Mouse (Mus musculus) forebrain, postnatal 0 days (tissue): ENCODE results near the gene Med21. TPM values are rescaled to one million over a fixed set of nuclear protein-coding genes. Genes with fewer than 3 reads are reported as not detected.

Experiments
- ATAC-seq: fragments of 200-750 bp; cut with Nextera tagmentation; 2 replicates; pipeline ENCODE4 v1.8.0; 2017; ENCODE audit warnings: mild to moderate bottlenecking, moderate library complexity
- DNase-seq: peaks from one replicate; pipeline ENCODE4 v3.0.0-alpha.2; 2015
- H3K27ac ChIP-seq: fragments of 300-500 bp; sonication (generic); 2 replicates; pipeline ENCODE4 v1.5.1; 2014; ENCODE audit warnings: low read depth, mild to moderate bottlenecking, antibody characterized with exemption, low read length, moderate library complexity, mixed read lengths
- H3K27me3 ChIP-seq: fragments of 300-500 bp; sonication (generic); 2 replicates; pipeline ENCODE4 v1.6.1; 2014; ENCODE audit warnings: mild to moderate bottlenecking, low read length, mixed read lengths; ENCODE audit not compliant: insufficient read depth
- H3K36me3 ChIP-seq: fragments of 300-500 bp; sonication (generic); 2 replicates; pipeline ENCODE4 v1.6.1; 2014; ENCODE audit warnings: mild to moderate bottlenecking, moderate library complexity; ENCODE audit not compliant: insufficient read depth
- H3K4me1 ChIP-seq: fragments of 300-500 bp; sonication (generic); 2 replicates; pipeline ENCODE4 v1.6.1; 2014; ENCODE audit warnings: antibody characterized with exemption; ENCODE audit not compliant: insufficient read depth
- H3K4me2 ChIP-seq: fragments of 300-500 bp; sonication (generic); 2 replicates; pipeline ENCODE4 v1.6.1; 2014; ENCODE audit warnings: low read depth, mild to moderate bottlenecking, moderate library complexity
- H3K4me3 ChIP-seq: fragments of 300-500 bp; sonication (generic); 2 replicates; pipeline ENCODE4 v1.5.1; 2014; ENCODE audit warnings: low read depth, low read length, mixed read lengths
- H3K9ac ChIP-seq: fragments of 300-500 bp; sonication (generic); 2 replicates; pipeline ENCODE4 v1.6.1; 2014; ENCODE audit warnings: mild to moderate bottlenecking
- H3K9me3 ChIP-seq: fragments of 300-500 bp; sonication (generic); 2 replicates; pipeline ENCODE4 v1.6.1; 2016; ENCODE audit warnings: low read length
- CTCF ChIP-seq: sonication (generic); IDR thresholded peaks from 2 replicates; pipeline ENCODE4 v1.5.1; 2016; ENCODE audit warnings: antibody characterized with exemption, control low read depth, low read depth
- WGBS: fragments of 180-500 bp; shearing (Covaris S2); extraction: QIAGEN DNeasy Blood & Tissue Kit; methylation state at CpG from one replicate; pipeline ENCODE4 v1.1.7; 2014; 5-methylcytosine and 5-hydroxymethylcytosine counted together
- polyA plus RNA-seq: library from polyadenylated mRNA; unstranded; fragments of >200 nt; fragmentation: Nextera tagmentation; extraction: Ambion mirVana; gene quantifications from 2 replicates; pipeline ENCODE4 v1.2.1, GENCODE M21; 2015
- total RNA-seq: library from RNA; depleted of rRNA; stranded (reverse); fragments of >200 nt; gene quantifications from 2 replicates; pipeline ENCODE4 v1.2.3, GENCODE M21; 2014

The Med21 gene
- total and polyA plus RNA-seq, 2 experiments from 2014 or later, result 65.2 to 112 TPM

DNA sequence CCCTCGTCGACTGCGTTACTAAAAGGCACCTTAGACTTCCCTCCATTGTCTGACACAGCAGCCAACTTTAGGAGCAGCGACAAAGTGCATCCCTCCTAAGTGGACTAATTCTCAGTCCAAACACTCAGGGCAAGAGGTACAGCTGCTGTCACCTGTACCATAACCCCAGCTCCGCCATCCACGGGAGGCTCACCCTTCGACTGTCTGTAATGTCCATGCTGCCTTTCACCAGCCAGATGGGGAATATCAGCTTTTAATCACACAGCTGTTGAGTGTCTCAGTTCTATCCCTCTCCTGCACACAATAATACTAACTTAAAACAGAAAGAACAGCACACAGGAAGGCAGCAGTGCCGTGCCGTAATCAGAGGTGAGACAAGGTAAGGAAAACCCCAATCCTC, 9.9 kb upstream of the Med21 start:
- no peak for ATAC-seq
- H3K4me2 ChIP-seq, result no peak overlapping the region
- H3K4me1 ChIP-seq, result peaks cover 8% of the 10 kb centered on the region; the same call in 1 of the 2 replicates
- no peaks in the 10 kb centered on the region for H3K36me3 ChIP-seq
- no peak for TF ChIP-seq CTCF
- H3K27me3 ChIP-seq, result no peaks in the 10 kb centered on the region
- no peak overlapping the region for H3K4me3 ChIP-seq
- H3K27ac ChIP-seq, result no peak overlapping the region
- no peak for DNase-seq
- no peaks in the 10 kb centered on the region for H3K9me3 ChIP-seq
- WGBS, result 86% methylated on average over 9 of the region's 9 CpGs
- no peak overlapping the region for H3K9ac ChIP-seq

DNA sequence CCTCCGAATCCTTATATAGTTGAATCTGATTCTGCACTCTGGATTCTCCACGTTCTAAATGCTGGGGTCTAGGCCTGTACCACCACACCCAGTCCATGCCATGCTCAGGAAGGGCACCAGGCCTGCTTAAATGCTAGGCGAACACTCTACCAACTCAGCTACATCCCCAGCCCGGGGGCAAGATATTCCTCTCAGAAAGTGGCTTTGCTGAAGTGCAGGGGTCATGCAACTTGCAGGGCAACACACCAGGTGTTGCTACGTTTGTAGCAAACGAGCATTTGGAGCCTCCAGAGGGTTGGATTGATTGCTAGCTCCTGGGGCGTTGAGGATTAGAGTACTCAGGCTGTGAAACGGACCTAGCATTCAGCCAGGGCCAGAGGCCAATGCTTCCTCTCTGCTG, 9.2 kb upstream of the Med21 start:
- peak overlapping the region; percentile 62 for H3K4me2 ChIP-seq
- H3K27ac ChIP-seq, result no peak overlapping the region
- H3K36me3 ChIP-seq, result no peaks in the 10 kb centered on the region
- no peaks in the 10 kb centered on the region for H3K9me3 ChIP-seq
- no peak for DNase-seq
- TF ChIP-seq CTCF, result no peak
- H3K27me3 ChIP-seq, result no peaks in the 10 kb centered on the region
- no peak for ATAC-seq
- 35% methylated on average over 8 of the region's 8 CpGs for WGBS
- H3K4me3 ChIP-seq, result peak overlapping the region; percentile 77; the same call in 1 of the 2 replicates
- peaks cover 8% of the 10 kb centered on the region; the same call in 1 of the 2 replicates for H3K4me1 ChIP-seq
- no peak overlapping the region for H3K9ac ChIP-seq

DNA sequence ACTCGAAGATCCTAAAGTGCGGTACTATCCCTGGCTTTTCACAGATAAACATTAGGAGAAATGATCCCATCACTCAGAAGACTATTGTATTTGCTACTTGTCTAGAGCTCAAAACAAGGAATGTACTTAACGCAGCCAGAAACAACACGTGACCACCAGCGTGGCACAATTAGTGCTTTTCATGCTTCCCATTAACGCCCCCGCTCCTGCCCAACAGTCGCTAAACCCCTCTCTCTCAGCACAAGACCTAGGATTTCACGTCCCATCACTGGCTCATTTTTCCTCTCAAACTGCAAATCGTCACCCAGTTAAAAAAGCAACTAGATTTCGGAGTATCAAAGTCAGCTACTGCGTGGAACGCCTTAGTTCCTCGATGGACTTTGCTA, 8.7 kb upstream of the Med21 start:
- WGBS, result 6% methylated on average over 14 of the region's 14 CpGs
- H3K27ac ChIP-seq, result peak overlapping the region; percentile 85

DNA sequence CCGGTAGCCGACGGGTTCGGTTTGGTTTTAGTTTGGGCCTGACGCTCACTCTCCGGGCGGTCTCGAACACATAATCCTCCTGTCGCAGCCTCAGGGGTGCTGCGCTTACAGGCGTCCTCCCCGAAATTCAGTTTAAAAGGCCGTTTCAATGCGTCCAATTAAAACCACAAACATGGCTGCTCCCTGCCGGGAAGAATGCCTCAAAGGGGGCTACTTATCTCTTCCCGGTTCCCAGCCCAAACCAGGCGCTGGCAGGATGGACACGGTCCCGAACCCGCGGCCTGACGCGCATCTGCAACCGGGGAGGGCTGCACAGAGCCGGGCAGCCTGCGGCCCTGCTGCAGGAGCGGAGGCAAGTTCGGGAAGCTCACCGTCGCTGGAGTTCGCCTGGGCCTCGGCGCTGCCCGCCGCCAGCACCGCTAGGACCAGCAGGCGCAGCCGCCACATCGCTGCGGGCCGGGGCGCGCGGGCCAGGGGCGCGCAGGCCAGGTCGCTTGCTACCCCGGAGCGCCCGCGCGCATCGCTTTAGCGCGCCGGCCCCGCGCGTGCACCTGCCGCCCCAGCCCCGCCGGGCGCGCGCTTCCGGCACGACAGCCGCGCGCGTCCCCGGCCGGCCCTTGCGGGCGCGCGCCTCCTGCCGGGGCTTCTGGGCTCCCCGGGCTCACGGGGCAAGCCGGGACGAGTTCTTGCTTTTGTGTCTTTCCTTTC, 8.2 kb upstream of the Med21 start:
- H3K4me2 ChIP-seq, result peak overlapping the region; percentile 62
- ATAC-seq, result peak; percentile 94
- no peak for TF ChIP-seq CTCF
- peak overlapping the region; percentile 77 for H3K4me3 ChIP-seq
- H3K4me1 ChIP-seq, result peaks cover 8% of the 10 kb centered on the region; the same call in 1 of the 2 replicates
- peak overlapping the region; percentile 85 for H3K27ac ChIP-seq
- DNase-seq, result peak; percentile 93
- peak overlapping the region; percentile 84 for H3K9ac ChIP-seq
- no peaks in the 10 kb centered on the region for H3K27me3 ChIP-seq
- WGBS, result under 1% methylated on average over 70 of the region's 82 CpGs
- H3K9me3 ChIP-seq, result no peaks in the 10 kb centered on the region
- H3K36me3 ChIP-seq, result no peaks in the 10 kb centered on the region

More for the DNA sequence above, 8.7 kb upstream of the Med21 start:
- H3K4me1 ChIP-seq, result peaks cover 8% of the 10 kb centered on the region; the same call in 1 of the 2 replicates
- no peaks in the 10 kb centered on the region for H3K27me3 ChIP-seq
- peak overlapping the region; percentile 62 for H3K4me2 ChIP-seq
- DNase-seq (no peak), ATAC-seq (peak; percentile 49)
- no peak for TF ChIP-seq CTCF
- H3K9ac ChIP-seq, result peak overlapping the region; percentile 84
- H3K4me3 ChIP-seq, result peak overlapping the region; percentile 77
- H3K9me3 ChIP-seq, result no peaks in the 10 kb centered on the region
- H3K36me3 ChIP-seq, result no peaks in the 10 kb centered on the region

DNA sequence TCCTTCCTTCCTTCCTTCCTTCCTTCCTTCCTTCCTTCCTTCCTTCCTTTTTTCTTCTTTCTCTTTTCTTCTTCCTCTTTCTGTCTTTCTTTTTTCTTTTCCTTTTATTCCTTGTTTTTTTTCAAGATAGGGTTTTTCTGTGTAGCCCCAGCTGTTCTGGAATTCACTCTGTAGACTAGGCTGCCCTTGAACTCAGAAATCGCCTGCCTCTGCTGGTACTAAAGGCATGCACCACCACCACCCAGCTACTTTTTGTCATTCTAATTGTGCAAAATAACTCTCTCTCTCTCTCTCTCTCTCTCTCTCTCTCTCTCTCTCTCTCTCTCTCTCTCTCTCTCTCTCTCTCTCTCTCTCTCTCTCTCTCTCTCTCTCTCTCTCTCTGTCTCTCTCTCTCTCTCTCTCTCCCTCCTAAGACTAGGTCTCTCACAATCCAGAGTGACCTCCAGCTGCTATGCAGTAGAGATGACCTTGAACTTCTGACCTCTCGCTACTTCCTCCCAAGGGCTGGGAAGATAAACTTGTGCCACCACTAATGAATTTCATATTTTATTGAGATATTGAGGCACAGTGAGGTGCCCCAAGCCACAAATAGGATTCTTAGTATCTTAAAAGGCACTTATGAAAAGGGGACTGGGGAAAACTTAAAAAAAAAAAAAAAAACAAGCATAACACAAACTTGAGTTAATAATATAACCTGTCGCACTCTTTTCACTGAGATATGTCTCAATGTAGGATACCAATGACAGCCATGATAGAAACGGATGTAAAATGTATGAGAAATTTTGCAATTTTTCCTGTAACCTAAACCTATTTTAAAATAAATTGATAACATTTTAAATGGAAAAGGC, 7.4 kb upstream of the Med21 start:
- no peak for TF ChIP-seq CTCF
- ATAC-seq (no peak), DNase-seq (peak; percentile 13)
- Histone ChIP-seq H3K4me1 (peaks cover 8% of the 10 kb centered on the region; the same call in 1 of the 2 replicates), H3K9ac (no peak overlapping the region), H3K4me3 (peak overlapping the region; percentile 77), H3K27ac (no peak overlapping the region), H3K4me2 (peak overlapping the region; percentile 62), H3K9me3 (no peaks in the 10 kb centered on the region), H3K36me3 (no peaks in the 10 kb centered on the region), H3K27me3 (no peaks in the 10 kb centered on the region)
- 66% methylated on average over 4 of the region's 4 CpGs for WGBS

DNA sequence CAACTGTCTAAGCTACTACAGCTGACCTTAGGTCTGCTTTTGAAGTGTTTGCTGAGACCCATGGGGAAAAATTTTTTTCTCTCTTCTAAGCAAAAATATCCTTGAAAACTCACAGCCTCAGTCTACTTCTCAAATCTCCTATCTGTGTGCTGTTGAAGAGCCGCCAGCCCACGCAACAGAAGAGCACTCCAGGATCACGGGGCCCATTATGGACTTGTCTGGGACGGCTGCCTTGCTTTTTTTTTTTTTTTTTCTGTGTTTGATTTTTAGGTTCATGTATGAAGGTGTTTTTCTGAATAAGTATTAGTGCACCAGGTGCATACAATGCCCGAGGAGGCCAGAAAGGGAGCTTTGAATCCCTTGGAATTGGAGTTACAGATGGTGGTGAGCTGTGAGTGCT, 5.9 kb upstream of the Med21 start:
- Histone ChIP-seq H3K36me3 (no peaks in the 10 kb centered on the region), H3K27me3 (no peaks in the 10 kb centered on the region)

More for the DNA sequence above, 5.9 kb upstream of the Med21 start:
- DNase-seq, result no peak
- ATAC-seq, result no peak
- Histone ChIP-seq H3K27ac (no peak overlapping the region), H3K4me1 (peaks cover 8% of the 10 kb centered on the region; the same call in 1 of the 2 replicates), H3K9ac (no peak overlapping the region), H3K4me3 (no peak overlapping the region), H3K9me3 (no peaks in the 10 kb centered on the region), H3K4me2 (no peak overlapping the region)
- no peak for TF ChIP-seq CTCF
- WGBS, result 87% methylated on average over 5 of the region's 5 CpGs
